Mouse (Mus musculus): ENCODE measurements at regions not wholly inside any gene's neighbourhood (a gene's known extent, or its start where the extent isn't known, plus 50 kb on each side); places are given as distances from the start of the nearest gene placed in this dataset.

DNA sequence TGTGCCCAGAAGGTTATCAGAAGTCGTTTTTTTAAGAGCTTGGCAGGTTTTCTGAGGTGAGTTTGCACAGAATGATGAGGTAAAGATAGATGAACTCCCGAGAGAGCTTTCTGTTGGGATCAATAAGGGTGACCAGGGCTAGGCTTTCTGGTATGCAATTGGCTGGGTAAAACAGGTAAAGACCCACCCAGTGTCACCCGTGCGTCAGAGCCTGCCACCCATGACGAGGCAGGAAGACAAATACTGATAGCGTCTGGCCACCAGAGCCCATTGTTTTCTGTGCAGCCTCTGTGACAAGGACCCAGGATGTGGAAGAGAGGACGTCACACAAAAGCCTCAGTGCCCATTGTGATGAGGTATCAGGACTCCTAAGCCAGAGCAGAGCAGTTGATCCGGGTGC, 58.0 kb upstream of the Vps8 start:
- DNase-seq: no peak

DNA sequence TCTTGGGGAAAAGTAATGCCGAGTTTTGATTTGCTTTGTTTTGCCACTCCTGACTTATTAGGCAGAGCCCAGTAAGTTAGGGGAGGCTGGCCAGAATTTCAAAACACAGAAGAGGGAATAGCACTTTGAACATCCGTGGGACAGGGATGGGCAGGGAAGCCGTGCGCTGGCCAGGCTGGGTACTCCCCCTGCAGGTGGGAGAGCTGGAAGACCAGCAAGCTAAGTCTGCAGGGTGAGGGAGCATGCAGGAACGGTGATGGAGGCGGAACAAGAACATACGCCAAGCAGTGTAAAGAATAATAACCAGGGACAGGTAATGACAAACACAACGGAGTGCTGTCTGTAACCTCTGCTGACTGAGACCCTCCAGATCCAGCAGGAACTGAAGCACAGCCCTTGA, 55.5 kb upstream of the Vps8 start:
- DNase-seq: no peak

DNA sequence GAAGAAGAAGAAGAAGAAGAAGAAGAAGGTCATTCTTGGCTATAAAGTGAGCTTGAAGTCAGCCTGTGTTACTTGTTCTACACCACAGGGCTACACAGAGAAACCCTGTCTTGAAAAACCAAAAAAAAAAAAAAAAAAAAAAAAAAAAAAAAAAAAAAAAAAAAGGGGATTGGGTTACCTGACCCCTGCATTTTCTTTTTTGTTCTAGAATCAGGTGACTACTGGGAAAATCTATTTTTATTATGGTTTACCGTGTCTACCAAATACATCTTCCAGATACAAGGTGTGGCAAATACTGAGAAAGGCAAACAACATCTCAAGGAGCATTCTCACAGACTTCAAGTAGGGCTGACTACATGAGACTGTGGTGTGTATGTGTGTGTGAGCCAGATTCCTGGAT, 54.1 kb upstream of the Vps8 start:
- DNase-seq: no peak

DNA sequence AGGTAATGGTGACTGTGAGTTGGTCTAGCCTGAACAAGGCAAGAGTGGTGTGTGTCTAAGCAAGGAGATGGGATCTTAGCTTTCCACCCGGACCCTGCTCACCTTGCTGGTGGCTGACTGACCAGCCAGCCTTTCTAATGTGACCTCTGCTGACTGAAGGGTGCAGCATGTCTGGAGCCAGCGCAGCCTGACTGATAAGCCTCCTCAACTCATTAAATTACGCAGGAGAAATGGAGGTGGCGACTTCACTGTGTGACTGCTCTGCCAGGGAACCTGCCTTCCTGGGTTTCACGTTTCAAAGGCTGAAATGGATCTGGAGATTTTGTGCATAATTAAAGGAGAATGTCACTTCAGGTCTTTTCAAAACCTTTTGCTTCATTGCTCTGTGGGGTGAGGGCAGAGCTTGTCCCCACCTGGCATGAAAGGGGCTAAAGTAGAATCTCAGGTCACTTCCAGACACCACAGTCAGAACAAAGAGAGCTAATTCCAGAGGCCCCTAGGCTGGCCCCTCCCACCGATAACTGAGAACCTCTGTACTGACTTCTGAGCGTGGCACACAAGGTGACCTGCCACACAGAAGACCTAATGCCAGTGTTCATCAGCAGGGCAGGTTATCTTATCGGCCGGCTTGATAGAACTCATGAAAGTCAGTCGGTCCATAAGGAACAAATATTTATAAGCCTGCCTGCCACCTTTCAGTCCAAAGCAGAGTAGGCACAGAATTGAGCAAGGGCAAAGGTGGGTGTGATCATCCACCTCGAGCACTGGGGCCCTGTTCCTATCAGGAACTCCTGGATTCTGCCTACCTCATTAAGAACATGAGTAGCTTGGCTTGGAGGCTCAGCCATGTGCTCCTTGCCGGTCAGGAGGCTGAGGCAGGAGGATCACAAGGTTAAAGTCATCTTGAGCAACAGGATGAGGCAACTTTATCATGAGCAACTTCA, 53.1 kb upstream of the Vps8 start:
- no peak for DNase-seq

All from kidney, adult 9 months (tissue).